Mouse (Mus musculus): ENCODE data around the gene Sorl1. TPM values are rescaled to one million over a fixed set of nuclear protein-coding genes. Genes with fewer than 3 reads are reported as not detected.

Gene Sorl1
- polyA plus RNA-seq, 1 experiment from 2014 or later: 11.4 TPM

- Histone ChIP-seq H3K4me2 (ENCODE audit: low read length) (no peak overlapping the region), H3K4me3 (ENCODE audit: low read length) (no peak overlapping the region), H3K36me3 (ENCODE audit: control insufficient read depth, insufficient read depth, low read length) (peaks cover 7% of the 10 kb centered on the region; the same call in 1 of the 2 replicates), H3K4me1 (ENCODE audit: control insufficient read depth, insufficient read depth, low read depth, low read length) (peaks cover 6% of the 10 kb centered on the region), H3K27ac (ENCODE audit: low read depth, low read length) (no peak overlapping the region), H3K9me3 (ENCODE audit: control insufficient read depth, low read length) (no peaks in the 10 kb centered on the region), H3K9ac (ENCODE audit: low read depth, low read length) (no peak overlapping the region), H3K27me3 (replicated peaks; ENCODE audit: control insufficient read depth, insufficient read depth, low read length) (no peaks in the 10 kb centered on the region)
- no peak for ATAC-seq
- WGBS: 89% methylated on average over 15 of the region's 15 CpGs
Measured at GRCm38 (mm10) chr9:41975968-41976367, 148.1 kb downstream of the Sorl1 start.

GRCm38 (mm10) chr9:41974661-41975060 is 149.4 kb downstream of the Sorl1 start:
- Histone ChIP-seq H3K4me2 (ENCODE audit: low read length) (no peak overlapping the region), H3K9me3 (ENCODE audit: control insufficient read depth, low read length) (no peaks in the 10 kb centered on the region), H3K9ac (ENCODE audit: low read depth, low read length) (no peak overlapping the region), H3K27me3 (replicated peaks; ENCODE audit: control insufficient read depth, insufficient read depth, low read length) (no peaks in the 10 kb centered on the region), H3K27ac (ENCODE audit: low read depth, low read length) (no peak overlapping the region), H3K4me1 (ENCODE audit: control insufficient read depth, insufficient read depth, low read depth, low read length) (peaks cover 6% of the 10 kb centered on the region), H3K36me3 (ENCODE audit: control insufficient read depth, insufficient read depth, low read length) (peaks cover 5% of the 10 kb centered on the region; the same call in 1 of the 2 replicates), H3K4me3 (ENCODE audit: low read length) (no peak overlapping the region)
- peak; percentile 40; the same call in 1 of the 2 replicates for ATAC-seq
- WGBS: 60% methylated on average over 3 of the region's 3 CpGs

- no peak overlapping the region for H3K27ac ChIP-seq (ENCODE audit: low read depth, low read length)
- no peaks in the 10 kb centered on the region for H3K9me3 ChIP-seq (ENCODE audit: control insufficient read depth, low read length)
- H3K4me3 ChIP-seq (ENCODE audit: low read length): no peak overlapping the region
- ATAC-seq: peak; percentile 96
- 69% methylated on average over 25 of the region's 25 CpGs for WGBS
- H3K27me3 ChIP-seq (replicated peaks; ENCODE audit: control insufficient read depth, insufficient read depth, low read length): no peaks in the 10 kb centered on the region
- H3K36me3 ChIP-seq (ENCODE audit: control insufficient read depth, insufficient read depth, low read length): peaks cover 11% of the 10 kb centered on the region
- H3K4me2 ChIP-seq (ENCODE audit: low read length): 0 out of 2 replicates have a peak overlapping the region, but pooled peaks have one; percentile 27
- peaks cover 6% of the 10 kb centered on the region for H3K4me1 ChIP-seq (ENCODE audit: control insufficient read depth, insufficient read depth, low read depth, low read length)
- H3K9ac ChIP-seq (ENCODE audit: low read depth, low read length): no peak overlapping the region
Measured at GRCm38 (mm10) chr9:41973775-41974657, 150.1 kb downstream of the Sorl1 start.

- Histone ChIP-seq H3K9me3 (ENCODE audit: control insufficient read depth, low read length) (no peaks in the 10 kb centered on the region), H3K4me2 (ENCODE audit: low read length) (no peak overlapping the region), H3K4me3 (ENCODE audit: low read length) (no peak overlapping the region), H3K27ac (ENCODE audit: low read depth, low read length) (no peak overlapping the region), H3K36me3 (ENCODE audit: control insufficient read depth, insufficient read depth, low read length) (peaks cover 6% of the 10 kb centered on the region), H3K9ac (ENCODE audit: low read depth, low read length) (no peak overlapping the region), H3K27me3 (replicated peaks; ENCODE audit: control insufficient read depth, insufficient read depth, low read length) (no peaks in the 10 kb centered on the region), H3K4me1 (ENCODE audit: control insufficient read depth, insufficient read depth, low read depth, low read length) (peaks cover 6% of the 10 kb centered on the region)
- ATAC-seq: no peak
- WGBS: 86% methylated on average over 8 of the region's 8 CpGs
Measured at GRCm38 (mm10) chr9:41969961-41970360, 154.1 kb downstream of the Sorl1 start.

GRCm38 (mm10) chr9:41968673-41969460 is 155.2 kb downstream of the Sorl1 start:
- H3K4me2 ChIP-seq (ENCODE audit: low read length): no peak overlapping the region
- ATAC-seq: no peak
- H3K36me3 ChIP-seq (ENCODE audit: control insufficient read depth, insufficient read depth, low read length): peaks cover 6% of the 10 kb centered on the region

GRCm38 (mm10) chr9:41961274-41961673 is 162.8 kb downstream of the Sorl1 start:
- Histone ChIP-seq H3K36me3 (ENCODE audit: control insufficient read depth, insufficient read depth, low read length) (no peaks in the 10 kb centered on the region), H3K9ac (ENCODE audit: low read depth, low read length) (no peak overlapping the region), H3K9me3 (ENCODE audit: control insufficient read depth, low read length) (no peaks in the 10 kb centered on the region), H3K4me1 (ENCODE audit: control insufficient read depth, insufficient read depth, low read depth, low read length) (no peaks in the 10 kb centered on the region), H3K27ac (ENCODE audit: low read depth, low read length) (no peak overlapping the region), H3K27me3 (replicated peaks; ENCODE audit: control insufficient read depth, insufficient read depth, low read length) (no peaks in the 10 kb centered on the region), H3K4me2 (ENCODE audit: low read length) (no peak overlapping the region), H3K4me3 (ENCODE audit: low read length) (no peak overlapping the region)
- ATAC-seq: no peak
- 64% methylated on average over 10 of the region's 10 CpGs for WGBS

More at GRCm38 (mm10) chr9:41968673-41969460, 155.2 kb downstream of the Sorl1 start:
- H3K4me3 ChIP-seq (ENCODE audit: low read length): no peak overlapping the region
- no peaks in the 10 kb centered on the region for H3K9me3 ChIP-seq (ENCODE audit: control insufficient read depth, low read length)
- H3K9ac ChIP-seq (ENCODE audit: low read depth, low read length): no peak overlapping the region
- no peak overlapping the region for H3K27ac ChIP-seq (ENCODE audit: low read depth, low read length)
- H3K4me1 ChIP-seq (ENCODE audit: control insufficient read depth, insufficient read depth, low read depth, low read length): no peaks in the 10 kb centered on the region
- 95% methylated on average over 15 of the region's 15 CpGs for WGBS
- H3K27me3 ChIP-seq (replicated peaks; ENCODE audit: control insufficient read depth, insufficient read depth, low read length): no peaks in the 10 kb centered on the region

- Histone ChIP-seq H3K9me3 (ENCODE audit: control insufficient read depth, low read length) (no peaks in the 10 kb centered on the region), H3K4me3 (ENCODE audit: low read length) (no peak overlapping the region), H3K36me3 (ENCODE audit: control insufficient read depth, insufficient read depth, low read length) (no peaks in the 10 kb centered on the region), H3K9ac (ENCODE audit: low read depth, low read length) (no peak overlapping the region), H3K27ac (ENCODE audit: low read depth, low read length) (no peak overlapping the region), H3K4me2 (ENCODE audit: low read length) (no peak overlapping the region), H3K4me1 (ENCODE audit: control insufficient read depth, insufficient read depth, low read depth, low read length) (peaks cover under 1% of the 10 kb centered on the region), H3K27me3 (replicated peaks; ENCODE audit: control insufficient read depth, insufficient read depth, low read length) (no peaks in the 10 kb centered on the region)
- 94% methylated on average over 9 of the region's 9 CpGs for WGBS
- no peak for ATAC-seq
Measured at GRCm38 (mm10) chr9:41958282-41958681, 165.8 kb downstream of the Sorl1 start.

- H3K9me3 ChIP-seq (ENCODE audit: control insufficient read depth, low read length): no peaks in the 10 kb centered on the region
- no peaks in the 10 kb centered on the region for H3K36me3 ChIP-seq (ENCODE audit: control insufficient read depth, insufficient read depth, low read length)
- H3K9ac ChIP-seq (ENCODE audit: low read depth, low read length): peak overlapping the region; percentile 57
- no peaks in the 10 kb centered on the region for H3K27me3 ChIP-seq (replicated peaks; ENCODE audit: control insufficient read depth, insufficient read depth, low read length)
- peaks cover 37% of the 10 kb centered on the region for H3K4me1 ChIP-seq (ENCODE audit: control insufficient read depth, insufficient read depth, low read depth, low read length)
- H3K27ac ChIP-seq (ENCODE audit: low read depth, low read length): peak overlapping the region; percentile 84
- peak; percentile 22 for ATAC-seq
- peak overlapping the region; percentile 27 for H3K4me3 ChIP-seq (ENCODE audit: low read length)
- WGBS: 3% methylated on average over 8 of the region's 8 CpGs
- peak overlapping the region; percentile 48 for H3K4me2 ChIP-seq (ENCODE audit: low read length)
Measured at GRCm38 (mm10) chr9:41953486-41953885, 170.6 kb downstream of the Sorl1 start.

Data from hindbrain, embryonic 16.5 days (tissue).